Mouse (Mus musculus) olfactory bulb, adult 2 months (tissue): ENCODE measurements around the gene Gabrr1.

Source experiments
- CTCF ChIP-seq: fragments of 200-500 bp; IDR thresholded peaks from 2 replicates; pipeline ENCODE4 v1.5.1; 2012; ENCODE audit warnings: low read depth, mild to moderate bottlenecking, low read length, moderate library complexity; ENCODE audit not compliant: insufficient read depth
- POLR2A ChIP-seq: fragments of 200-500 bp; IDR thresholded peaks from 2 replicates; pipeline ENCODE4 v1.6.1; 2012; ENCODE audit warnings: mild to moderate bottlenecking, low read depth, low read length, moderate library complexity; ENCODE audit not compliant: insufficient read depth

DNA sequence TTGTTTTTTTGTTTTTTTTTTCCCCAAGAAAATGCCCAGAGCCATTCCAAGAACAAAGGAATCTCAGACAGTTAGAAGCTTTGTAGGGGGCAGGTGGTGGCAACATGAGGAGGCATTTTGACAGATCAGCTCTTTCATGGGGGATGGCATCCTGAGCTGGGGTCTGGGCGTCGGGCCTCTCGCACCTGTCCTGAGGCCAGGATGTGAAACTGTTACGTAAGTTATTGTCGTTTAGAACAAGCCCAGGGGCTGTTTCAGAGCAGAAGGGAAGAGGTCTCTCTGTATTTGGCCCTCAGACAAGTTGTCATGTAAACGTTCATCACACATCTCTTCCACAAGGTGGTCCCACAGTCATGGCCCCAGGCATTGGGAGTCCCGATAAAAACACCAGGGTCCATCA is 21.5 kb upstream of the Gabrr1 start:
- TF ChIP-seq POLR2A (no peak), CTCF (no peak)
